Mouse (Mus musculus): ENCODE measurements around the gene 4930518I15Rik. TPM values are rescaled to one million over a fixed set of nuclear protein-coding genes. Genes with fewer than 3 reads are reported as not detected.

Gene 4930518I15Rik
- total and polyA plus RNA-seq, 2 experiments from 2014 or later = 1.00 to 2.1 TPM

- 68% methylated on average over 4 of the region's 4 CpGs for WGBS
- Histone ChIP-seq H3K27me3 (ENCODE audit: insufficient read depth, low read length) (no peaks in the 10 kb centered on the region), H3K9ac (no peak overlapping the region), H3K4me2 (ENCODE audit: low read depth) (no peak overlapping the region), H3K9me3 (ENCODE audit: low read length) (no peaks in the 10 kb centered on the region), H3K27ac (ENCODE audit: low read depth, low read length) (no peak overlapping the region), H3K36me3 (ENCODE audit: insufficient read depth) (no peaks in the 10 kb centered on the region), H3K4me1 (ENCODE audit: insufficient read depth) (peaks cover 5% of the 10 kb centered on the region; the same call in 1 of the 2 replicates), H3K4me3 (ENCODE audit: low read depth, low read length) (no peak overlapping the region)
- TF ChIP-seq CTCF (IDR thresholded peaks at IDR 0.05; ENCODE audit: low read depth) = no peak
- DNase-seq (no peak), ATAC-seq (peak; percentile 45)
These were observed 41.4 kb upstream of the 4930518I15Rik start for GRCm38 (mm10) chr2:156899184-156899583.

GRCm38 (mm10) chr2:156898374-156898773 lies 40.6 kb upstream of the 4930518I15Rik start:
- no peaks in the 10 kb centered on the region for H3K9me3 ChIP-seq (ENCODE audit: low read length)
- no peaks in the 10 kb centered on the region for H3K36me3 ChIP-seq (ENCODE audit: insufficient read depth)
- ATAC-seq = no peak
- no peak for DNase-seq
- H3K9ac ChIP-seq = no peak overlapping the region
- H3K27me3 ChIP-seq (ENCODE audit: insufficient read depth, low read length) = no peaks in the 10 kb centered on the region
- H3K27ac ChIP-seq (ENCODE audit: low read depth, low read length) = no peak overlapping the region
- TF ChIP-seq CTCF (IDR thresholded peaks at IDR 0.05; ENCODE audit: low read depth) = no peak
- 77% methylated on average over 4 of the region's 4 CpGs for WGBS
- H3K4me1 ChIP-seq (ENCODE audit: insufficient read depth) = peaks cover 5% of the 10 kb centered on the region; the same call in 1 of the 2 replicates
- no peak overlapping the region for H3K4me2 ChIP-seq (ENCODE audit: low read depth)
- no peak overlapping the region for H3K4me3 ChIP-seq (ENCODE audit: low read depth, low read length)

- Histone ChIP-seq H3K4me1 (ENCODE audit: insufficient read depth) (peaks cover 5% of the 10 kb centered on the region; the same call in 1 of the 2 replicates), H3K4me3 (ENCODE audit: low read depth, low read length) (no peak overlapping the region), H3K9me3 (ENCODE audit: low read length) (no peaks in the 10 kb centered on the region), H3K36me3 (ENCODE audit: insufficient read depth) (no peaks in the 10 kb centered on the region), H3K4me2 (ENCODE audit: low read depth) (no peak overlapping the region), H3K27ac (ENCODE audit: low read depth, low read length) (no peak overlapping the region), H3K27me3 (ENCODE audit: insufficient read depth, low read length) (no peaks in the 10 kb centered on the region), H3K9ac (no peak overlapping the region)
- WGBS = 79% methylated on average over 9 of the region's 9 CpGs
- ATAC-seq (no peak), DNase-seq (no peak)
- TF ChIP-seq CTCF (IDR thresholded peaks at IDR 0.05; ENCODE audit: low read depth) = no peak
These were observed 39.3 kb upstream of the 4930518I15Rik start for GRCm38 (mm10) chr2:156897034-156897433.

GRCm38 (mm10) chr2:156896384-156896914 lies 38.7 kb upstream of the 4930518I15Rik start:
- TF ChIP-seq CTCF (IDR thresholded peaks at IDR 0.05; ENCODE audit: low read depth) = no peak
- 65% methylated on average over 9 of the region's 9 CpGs for WGBS
- no peak overlapping the region for H3K27ac ChIP-seq (ENCODE audit: low read depth, low read length)
- H3K4me1 ChIP-seq (ENCODE audit: insufficient read depth) = peaks cover 5% of the 10 kb centered on the region; the same call in 1 of the 2 replicates
- H3K27me3 ChIP-seq (ENCODE audit: insufficient read depth, low read length) = no peaks in the 10 kb centered on the region
- no peak overlapping the region for H3K4me3 ChIP-seq (ENCODE audit: low read depth, low read length)
- no peak for ATAC-seq
- H3K9me3 ChIP-seq (ENCODE audit: low read length) = no peaks in the 10 kb centered on the region
- no peak overlapping the region for H3K9ac ChIP-seq
- no peak for DNase-seq
- H3K36me3 ChIP-seq (ENCODE audit: insufficient read depth) = no peaks in the 10 kb centered on the region
- H3K4me2 ChIP-seq (ENCODE audit: low read depth) = no peak overlapping the region

GRCm38 (mm10) chr2:156894496-156895265 lies 36.9 kb upstream of the 4930518I15Rik start:
- no peaks in the 10 kb centered on the region for H3K36me3 ChIP-seq (ENCODE audit: insufficient read depth)
- no peak overlapping the region for H3K27ac ChIP-seq (ENCODE audit: low read depth, low read length)
- no peaks in the 10 kb centered on the region for H3K9me3 ChIP-seq (ENCODE audit: low read length)
- H3K4me2 ChIP-seq (ENCODE audit: low read depth) = no peak overlapping the region
- H3K4me3 ChIP-seq (ENCODE audit: low read depth, low read length) = no peak overlapping the region
- ATAC-seq (no peak), DNase-seq (no peak)
- TF ChIP-seq CTCF (IDR thresholded peaks at IDR 0.05; ENCODE audit: low read depth) = no peak
- H3K9ac ChIP-seq = no peak overlapping the region
- H3K27me3 ChIP-seq (ENCODE audit: insufficient read depth, low read length) = no peaks in the 10 kb centered on the region
- 80% methylated on average over 15 of the region's 15 CpGs for WGBS
- H3K4me1 ChIP-seq (ENCODE audit: insufficient read depth) = peaks cover 5% of the 10 kb centered on the region; the same call in 1 of the 2 replicates

- no peak for TF ChIP-seq CTCF (IDR thresholded peaks at IDR 0.05; ENCODE audit: low read depth)
- no peak for ATAC-seq
- Histone ChIP-seq H3K27me3 (ENCODE audit: insufficient read depth, low read length) (no peaks in the 10 kb centered on the region), H3K4me1 (ENCODE audit: insufficient read depth) (no peaks in the 10 kb centered on the region), H3K4me2 (ENCODE audit: low read depth) (no peak overlapping the region), H3K4me3 (ENCODE audit: low read depth, low read length) (no peak overlapping the region), H3K27ac (ENCODE audit: low read depth, low read length) (no peak overlapping the region), H3K9ac (no peak overlapping the region), H3K36me3 (ENCODE audit: insufficient read depth) (no peaks in the 10 kb centered on the region), H3K9me3 (ENCODE audit: low read length) (no peaks in the 10 kb centered on the region)
- no peak for DNase-seq
- 60% methylated on average over 6 of the region's 6 CpGs for WGBS
These were observed 35.1 kb upstream of the 4930518I15Rik start for GRCm38 (mm10) chr2:156892821-156893220.

DNA sequence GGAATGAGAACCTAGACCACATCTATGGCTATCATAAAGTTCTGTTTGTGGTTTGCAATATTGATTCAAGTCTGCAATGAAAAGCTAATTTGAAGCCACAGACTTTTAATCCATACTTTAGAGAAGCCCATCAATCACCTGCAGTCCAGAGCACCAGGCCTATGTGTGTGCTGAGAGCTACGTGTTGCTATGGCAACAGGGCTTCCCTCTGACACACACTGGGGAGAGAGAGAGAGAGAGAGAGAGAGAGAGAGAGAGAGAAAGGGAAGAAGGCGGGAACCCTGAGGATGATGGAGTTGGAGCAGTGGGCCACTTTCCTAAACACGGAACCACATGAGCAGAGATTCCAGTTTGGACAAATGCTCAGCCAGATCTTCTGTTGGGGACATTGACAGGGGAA lies 34.5 kb upstream of the 4930518I15Rik start:
- Histone ChIP-seq H3K4me1 (ENCODE audit: insufficient read depth) (no peaks in the 10 kb centered on the region), H3K27me3 (ENCODE audit: insufficient read depth, low read length) (no peaks in the 10 kb centered on the region), H3K9ac (no peak overlapping the region), H3K4me2 (ENCODE audit: low read depth) (no peak overlapping the region), H3K4me3 (ENCODE audit: low read depth, low read length) (no peak overlapping the region), H3K36me3 (ENCODE audit: insufficient read depth) (no peaks in the 10 kb centered on the region), H3K27ac (ENCODE audit: low read depth, low read length) (no peak overlapping the region), H3K9me3 (ENCODE audit: low read length) (no peaks in the 10 kb centered on the region)
- ATAC-seq (peak; percentile 70; the same call in 1 of the 2 replicates), DNase-seq (peak; percentile 55)
- no peak for TF ChIP-seq CTCF (IDR thresholded peaks at IDR 0.05; ENCODE audit: low read depth)
- WGBS = 14% methylated on average over 3 of the region's 3 CpGs

All from forebrain, postnatal 0 days (tissue).